Mouse (Mus musculus): ENCODE measurements at regions not wholly inside any gene's neighbourhood (a gene's known extent, or its start where the extent isn't known, plus 50 kb on each side); places are given as distances from the start of the nearest gene placed in this dataset.

DNA sequence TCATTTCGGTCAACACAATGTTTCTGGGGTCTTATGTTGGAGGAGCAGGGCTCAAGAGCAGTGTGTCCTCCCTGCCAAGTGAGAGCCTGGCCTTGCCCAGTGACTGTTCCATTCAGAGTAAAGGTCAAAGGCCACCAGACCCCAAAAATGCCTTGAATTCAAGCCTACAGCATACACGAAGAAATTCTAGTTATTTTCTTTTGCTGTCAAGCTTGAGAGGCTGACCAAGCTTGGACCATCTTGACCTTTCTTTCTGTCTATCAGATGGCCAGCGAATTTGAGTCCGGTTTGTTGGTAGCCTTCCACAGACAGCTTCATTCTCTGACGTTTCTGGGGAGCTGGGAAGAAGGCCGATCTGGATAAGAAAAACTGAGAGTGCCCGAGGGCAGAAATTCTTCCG lies 68.1 kb upstream of the Map4k3 start:
- Histone ChIP-seq H3K79me2 (ENCODE audit: control insufficient read depth, insufficient read depth, low read length) (no peaks in the 10 kb centered on the region), H3K4me3 (ENCODE audit: insufficient read depth, low read depth, low read length) (no peak overlapping the region), H3K4me1 (ENCODE audit: control insufficient read depth, insufficient read depth, low read length) (no peaks in the 10 kb centered on the region; the same call in 1 of the 2 replicates), H3K36me3 (ENCODE audit: control insufficient read depth, insufficient read depth, low read length) (no peaks in the 10 kb centered on the region), H3K27me3 (ENCODE audit: control insufficient read depth, insufficient read depth, low read length) (no peaks in the 10 kb centered on the region), H3K9ac (ENCODE audit: low read depth, low read length) (no peak overlapping the region), H3K27ac (replicated peaks; ENCODE audit: insufficient read depth, low read depth, low read length) (no peak overlapping the region)
- WGBS, result 92% methylated on average over 8 of the region's 8 CpGs
- DNase-seq (ENCODE audit: extremely low read depth, low read depth, low spot score), result no peak
- TF ChIP-seq CTCF (IDR thresholded peaks at IDR 0.05; ENCODE audit: low read depth, low read length), result no peak

DNA sequence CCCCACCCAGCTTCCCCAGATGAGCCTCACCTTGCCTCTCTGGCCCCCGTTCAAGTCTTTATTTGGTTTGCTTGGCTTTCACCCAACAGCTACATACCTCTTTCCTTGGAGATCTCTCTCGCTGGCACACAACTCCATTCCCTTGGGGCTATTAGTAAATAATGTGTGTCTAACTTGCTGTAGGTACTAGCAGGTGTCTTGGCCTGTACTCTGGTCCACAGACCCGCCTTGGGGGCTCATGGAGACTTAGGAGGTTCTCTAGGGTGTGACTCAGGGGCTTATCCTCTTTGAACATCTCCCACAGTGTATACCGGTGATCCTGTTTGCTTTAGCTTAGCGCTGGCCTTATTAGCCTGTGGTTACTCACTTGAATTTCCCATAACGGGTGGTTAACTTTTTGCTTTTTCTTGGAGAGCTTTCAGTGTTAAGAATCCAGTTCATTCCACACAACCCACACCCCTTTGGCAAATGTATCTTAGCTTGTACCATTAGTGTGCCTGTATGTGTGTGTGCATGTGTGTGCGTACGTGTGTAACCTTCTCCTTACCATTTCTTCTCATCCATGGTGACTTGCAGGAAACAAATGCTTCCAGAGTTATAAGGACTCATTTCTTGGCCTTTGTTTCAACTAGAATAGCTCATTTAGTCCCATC lies 67.3 kb upstream of the Map4k3 start:
- 77% methylated on average over 8 of the region's 8 CpGs for WGBS
- no peaks in the 10 kb centered on the region for H3K79me2 ChIP-seq (ENCODE audit: control insufficient read depth, insufficient read depth, low read length)

DNA sequence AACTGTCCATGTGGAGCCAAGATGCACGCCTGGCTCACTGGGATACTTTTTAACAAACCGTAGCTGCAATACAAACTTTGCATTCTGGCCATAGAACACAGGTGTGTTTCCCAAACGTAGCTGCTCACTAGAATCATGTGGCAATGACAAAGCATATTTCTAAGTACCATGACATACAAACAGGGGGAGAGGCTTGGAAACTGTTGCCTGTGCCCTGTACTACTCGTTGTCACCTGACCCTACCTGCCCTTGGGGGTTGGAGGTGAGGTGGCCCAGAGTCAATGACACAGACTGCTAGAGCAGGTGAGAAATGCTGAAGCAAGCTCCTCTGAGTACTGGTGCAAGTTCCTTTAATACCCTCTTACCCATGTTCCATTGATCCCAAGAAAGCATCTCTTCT lies 64.3 kb upstream of the Map4k3 start:
- H3K79me2 ChIP-seq (ENCODE audit: control insufficient read depth, insufficient read depth, low read length), result no peaks in the 10 kb centered on the region
- H3K27ac ChIP-seq (replicated peaks; ENCODE audit: insufficient read depth, low read depth, low read length), result no peak overlapping the region
- no peaks in the 10 kb centered on the region for H3K36me3 ChIP-seq (ENCODE audit: control insufficient read depth, insufficient read depth, low read length)
- H3K4me3 ChIP-seq (ENCODE audit: insufficient read depth, low read depth, low read length), result no peak overlapping the region
- DNase-seq (ENCODE audit: extremely low read depth, low read depth, low spot score), result peak; percentile 65
- no peak overlapping the region for H3K9ac ChIP-seq (ENCODE audit: low read depth, low read length)
- TF ChIP-seq POLR2A (IDR thresholded peaks at IDR 0.05; ENCODE audit: extremely low read depth, insufficient read depth, low read length) (no peak), CTCF (IDR thresholded peaks at IDR 0.05; ENCODE audit: low read depth, low read length) (no peak)
- H3K4me1 ChIP-seq (ENCODE audit: control insufficient read depth, insufficient read depth, low read length), result no peaks in the 10 kb centered on the region
- whole genome bisulfite sequencing, result 26% methylated on average over 4 of the region's 4 CpGs
- no peaks in the 10 kb centered on the region for H3K27me3 ChIP-seq (ENCODE audit: control insufficient read depth, insufficient read depth, low read length)

More for the DNA sequence above, 67.3 kb upstream of the Map4k3 start:
- no peak for DNase-seq (ENCODE audit: extremely low read depth, low read depth, low spot score)
- Histone ChIP-seq H3K27ac (replicated peaks; ENCODE audit: insufficient read depth, low read depth, low read length) (no peak overlapping the region), H3K36me3 (ENCODE audit: control insufficient read depth, insufficient read depth, low read length) (no peaks in the 10 kb centered on the region), H3K4me1 (ENCODE audit: control insufficient read depth, insufficient read depth, low read length) (no peaks in the 10 kb centered on the region; the same call in 1 of the 2 replicates), H3K4me3 (ENCODE audit: insufficient read depth, low read depth, low read length) (no peak overlapping the region), H3K27me3 (ENCODE audit: control insufficient read depth, insufficient read depth, low read length) (no peaks in the 10 kb centered on the region), H3K9ac (ENCODE audit: low read depth, low read length) (no peak overlapping the region)
- TF ChIP-seq CTCF (IDR thresholded peaks at IDR 0.05; ENCODE audit: low read depth, low read length), result no peak
- TF ChIP-seq POLR2A (IDR thresholded peaks at IDR 0.05; ENCODE audit: extremely low read depth, insufficient read depth, low read length), result no peak

DNA sequence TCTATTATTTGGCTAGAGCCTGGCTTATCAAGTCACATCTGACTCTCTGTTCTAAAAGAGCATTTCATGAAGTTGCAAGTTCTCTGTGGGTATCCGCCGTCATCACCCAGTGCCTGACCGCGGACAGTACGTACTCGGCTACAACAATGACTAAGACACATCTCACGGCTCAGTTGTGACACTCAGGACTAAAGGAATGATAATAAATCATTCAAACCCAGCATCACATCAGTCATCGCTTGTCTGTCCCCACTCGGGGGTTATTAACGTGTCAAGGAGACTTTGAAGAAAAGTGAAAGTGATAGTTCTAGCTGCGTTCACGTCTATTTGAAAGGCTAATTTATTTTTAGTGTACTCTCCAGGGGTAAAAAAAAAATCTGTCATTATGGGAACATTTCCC lies 61.4 kb upstream of the Map4k3 start:
- Histone ChIP-seq H3K79me2 (ENCODE audit: control insufficient read depth, insufficient read depth, low read length) (no peaks in the 10 kb centered on the region), H3K27me3 (ENCODE audit: control insufficient read depth, insufficient read depth, low read length) (no peaks in the 10 kb centered on the region), H3K9ac (ENCODE audit: low read depth, low read length) (no peak overlapping the region), H3K27ac (replicated peaks; ENCODE audit: insufficient read depth, low read depth, low read length) (no peak overlapping the region), H3K36me3 (ENCODE audit: control insufficient read depth, insufficient read depth, low read length) (no peaks in the 10 kb centered on the region), H3K4me3 (ENCODE audit: insufficient read depth, low read depth, low read length) (no peak overlapping the region), H3K4me1 (ENCODE audit: control insufficient read depth, insufficient read depth, low read length) (peaks cover 17% of the 10 kb centered on the region)
- WGBS, result 88% methylated on average over 12 of the region's 12 CpGs
- no peak for TF ChIP-seq POLR2A (IDR thresholded peaks at IDR 0.05; ENCODE audit: extremely low read depth, insufficient read depth, low read length)
- no peak for TF ChIP-seq CTCF (IDR thresholded peaks at IDR 0.05; ENCODE audit: low read depth, low read length)
- DNase-seq (ENCODE audit: extremely low read depth, low read depth, low spot score), result no peak

DNA sequence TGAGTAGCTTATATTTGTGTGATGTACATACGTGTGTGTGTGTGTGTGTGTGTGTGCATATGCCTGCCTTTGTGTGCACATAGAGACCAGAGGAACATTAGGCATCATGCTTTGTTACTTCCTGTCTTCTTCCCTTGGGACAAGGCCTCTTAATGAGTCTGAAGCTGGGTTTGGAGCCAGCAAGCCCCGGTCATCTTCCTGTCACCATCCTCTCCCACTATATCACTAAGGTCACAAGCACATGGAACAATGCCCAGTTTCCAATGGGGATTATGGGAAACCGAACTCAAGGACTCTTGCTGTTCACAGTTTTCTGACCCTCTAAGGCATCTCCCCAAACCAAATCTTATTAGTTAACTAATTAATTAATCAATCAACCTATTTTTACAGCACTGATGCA lies 60.7 kb upstream of the Map4k3 start:
- 75% methylated on average over 3 of the region's 3 CpGs for WGBS
- no peaks in the 10 kb centered on the region for H3K36me3 ChIP-seq (ENCODE audit: control insufficient read depth, insufficient read depth, low read length)
- H3K9ac ChIP-seq (ENCODE audit: low read depth, low read length), result no peak overlapping the region
- H3K79me2 ChIP-seq (ENCODE audit: control insufficient read depth, insufficient read depth, low read length), result no peaks in the 10 kb centered on the region
- no peak overlapping the region for H3K4me3 ChIP-seq (ENCODE audit: insufficient read depth, low read depth, low read length)
- no peaks in the 10 kb centered on the region for H3K27me3 ChIP-seq (ENCODE audit: control insufficient read depth, insufficient read depth, low read length)
- TF ChIP-seq CTCF (IDR thresholded peaks at IDR 0.05; ENCODE audit: low read depth, low read length), result no peak
- no peak for TF ChIP-seq POLR2A (IDR thresholded peaks at IDR 0.05; ENCODE audit: extremely low read depth, insufficient read depth, low read length)
- H3K27ac ChIP-seq (replicated peaks; ENCODE audit: insufficient read depth, low read depth, low read length), result no peak overlapping the region
- H3K4me1 ChIP-seq (ENCODE audit: control insufficient read depth, insufficient read depth, low read length), result peaks cover 20% of the 10 kb centered on the region
- peak; percentile 48 for DNase-seq (ENCODE audit: extremely low read depth, low read depth, low spot score)

DNA sequence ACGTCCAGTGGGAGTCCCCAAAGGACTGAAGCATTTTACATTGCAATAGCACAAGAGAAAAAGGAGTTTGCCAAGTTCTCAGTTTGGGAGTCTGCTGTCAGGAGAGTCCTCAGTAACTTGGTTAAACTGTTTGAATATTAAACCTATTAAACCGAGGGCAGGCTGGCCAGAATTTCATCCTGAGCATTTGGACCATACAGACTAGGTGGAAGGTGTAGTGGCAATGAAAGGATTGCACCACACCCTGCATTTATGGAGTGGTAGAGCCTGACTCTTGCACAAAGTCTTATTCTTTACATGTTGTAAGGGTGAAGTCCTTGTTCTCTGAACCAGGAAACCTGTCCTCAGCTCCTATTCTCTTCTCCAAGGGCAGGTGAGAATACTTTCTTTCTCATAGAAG lies 58.6 kb upstream of the Map4k3 start:
- H3K36me3 ChIP-seq (ENCODE audit: control insufficient read depth, insufficient read depth, low read length), result no peaks in the 10 kb centered on the region
- DNase-seq (ENCODE audit: extremely low read depth, low read depth, low spot score), result peak; percentile 98
- no peak overlapping the region for H3K9ac ChIP-seq (ENCODE audit: low read depth, low read length)
- H3K27ac ChIP-seq (replicated peaks; ENCODE audit: insufficient read depth, low read depth, low read length), result peak overlapping the region; percentile 73
- H3K27me3 ChIP-seq (ENCODE audit: control insufficient read depth, insufficient read depth, low read length), result no peaks in the 10 kb centered on the region
- no peak for TF ChIP-seq CTCF (IDR thresholded peaks at IDR 0.05; ENCODE audit: low read depth, low read length)
- WGBS, result 17% methylated on average over 2 of the region's 2 CpGs
- no peak overlapping the region for H3K4me3 ChIP-seq (ENCODE audit: insufficient read depth, low read depth, low read length)
- peaks cover 20% of the 10 kb centered on the region for H3K4me1 ChIP-seq (ENCODE audit: control insufficient read depth, insufficient read depth, low read length)
- H3K79me2 ChIP-seq (ENCODE audit: control insufficient read depth, insufficient read depth, low read length), result no peaks in the 10 kb centered on the region

All from liver, adult 2 months (tissue).